Comparison of ENCODE assay signal across 8 mouse cellular contexts in the genomic region with DNA sequence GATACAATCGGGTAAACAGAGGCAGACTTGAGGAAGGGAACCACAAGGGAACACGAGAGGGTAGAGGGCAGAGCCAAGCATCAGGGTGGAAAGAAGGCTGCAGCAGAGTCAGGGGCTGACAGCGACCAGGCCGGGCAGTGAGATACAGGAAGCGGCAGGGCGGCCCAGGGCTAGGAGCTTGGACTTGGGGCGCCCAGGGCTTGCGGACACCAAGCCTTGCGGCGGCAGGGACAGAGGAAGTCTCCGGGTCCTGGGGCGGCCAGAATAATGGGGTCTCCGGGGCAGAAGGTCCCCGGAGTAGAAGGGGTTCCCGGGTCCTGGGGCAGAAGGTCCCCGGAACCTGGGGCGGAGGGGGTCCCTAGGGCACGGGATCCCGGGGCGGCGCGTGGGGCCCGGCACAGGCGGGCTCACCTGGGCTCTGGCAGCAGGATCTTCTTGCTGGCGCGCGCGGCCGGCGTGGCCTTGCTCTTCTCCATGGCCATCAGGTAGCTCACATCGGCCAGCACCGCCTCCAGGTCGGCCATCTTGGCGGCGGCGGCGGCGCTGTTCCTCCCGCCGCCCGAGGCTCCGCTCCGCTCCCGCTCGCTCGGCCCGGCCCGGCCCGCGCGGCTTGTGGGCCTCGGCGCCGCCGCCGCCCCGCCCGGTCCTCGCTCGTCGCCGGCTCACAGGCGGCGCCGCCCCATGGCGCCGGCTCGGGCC. TPM values are rescaled to one million over a fixed set of nuclear protein-coding genes. Genes with fewer than 3 reads are reported as not detected.
DNase-seq lines count a peak whose midpoint lies in the region; ATAC-seq and TF ChIP-seq lines count a peak whose summit lies in the region.

No protein-coding gene starts in this region.

- TF ChIP-seq POLR2A in small intestine, adult 2 months (IDR thresholded peaks at IDR 0.05; ENCODE audit: low read depth, low read length) = no peak

- under 1% methylated on average over 45 of the region's 68 CpGs for WGBS in intestine, postnatal 0 days
- under 1% methylated on average over 61 of the region's 68 CpGs for WGBS in lung, embryonic 16.5 days
- WGBS in small intestine, adult 2 months = 3% methylated on average over 68 of the region's 68 CpGs

- no peaks in the 10 kb centered on the region for H3K27me3 ChIP-seq in intestine, postnatal 0 days (replicated peaks; ENCODE audit: control insufficient read depth, insufficient read depth, low read length)
- no peaks in the 10 kb centered on the region for H3K27me3 ChIP-seq in lung, embryonic 16.5 days (ENCODE audit: control insufficient read depth, insufficient read depth, low read depth, low read length)
- no peaks in the 10 kb centered on the region for H3K27me3 ChIP-seq in small intestine, adult 2 months (ENCODE audit: control insufficient read depth, insufficient read depth, low read length)

- no peaks in the 10 kb centered on the region for H3K9me3 ChIP-seq in intestine, postnatal 0 days (ENCODE audit: control insufficient read depth)
- no peaks in the 10 kb centered on the region for H3K9me3 ChIP-seq in lung, embryonic 16.5 days (ENCODE audit: control insufficient read depth, low read length)

- H3K36me3 ChIP-seq in intestine, postnatal 0 days (ENCODE audit: control insufficient read depth, insufficient read depth) = peaks cover 5% of the 10 kb centered on the region; the same call in 1 of the 2 replicates
- H3K36me3 ChIP-seq in lung, embryonic 16.5 days (ENCODE audit: control insufficient read depth, insufficient read depth, low read length) = no peaks in the 10 kb centered on the region
- no peaks in the 10 kb centered on the region for H3K36me3 ChIP-seq in small intestine, adult 2 months (ENCODE audit: control insufficient read depth, insufficient read depth, low read length)

- DNase-seq in A20 (ENCODE audit: low read depth, low spot score) (peak; percentile 83), MEL-GATA-1-ER (ENCODE audit: extremely low read depth, low read depth) (peak; percentile 25)
- DNase-seq in cerebellum, adult 9-10 months = peak; percentile 65
- DNase-seq in gastrocnemius, adult 2 months = peak; percentile 68
- DNase-seq in urinary bladder, adult 18-20 months (ENCODE audit: low spot score in 2 of 2) = no peak

- H3K9ac ChIP-seq in intestine, postnatal 0 days (ENCODE audit: low read depth, low read length) = peak overlapping the region; percentile 93
- peak overlapping the region; percentile 99 for H3K9ac ChIP-seq in lung, embryonic 16.5 days (ENCODE audit: low read length)

- TF ChIP-seq CTCF in gastrocnemius, adult 2 months (IDR thresholded peaks at IDR 0.05) = no peak
- TF ChIP-seq CTCF in intestine, postnatal 0 days (IDR thresholded peaks at IDR 0.05; ENCODE audit: low read depth) = no peak
- no peak for TF ChIP-seq CTCF in small intestine, adult 2 months (IDR thresholded peaks at IDR 0.05; ENCODE audit: extremely low read depth, insufficient read length, insufficient replicate concordance, low read depth, low read length)

- peak overlapping the region; percentile 99 for H3K4me3 ChIP-seq in gastrocnemius, adult 2 months
- peak overlapping the region; percentile 93 for H3K4me3 ChIP-seq in intestine, postnatal 0 days (ENCODE audit: low read depth, low read length)
- peak overlapping the region; percentile 99 for H3K4me3 ChIP-seq in lung, embryonic 16.5 days (ENCODE audit: low read length)
- peak overlapping the region; percentile 86 for H3K4me3 ChIP-seq in small intestine, adult 2 months (ENCODE audit: low read depth, low read length)

- H3K27ac ChIP-seq in gastrocnemius, adult 2 months = peak overlapping the region; percentile 91
- H3K27ac ChIP-seq in intestine, postnatal 0 days (ENCODE audit: low read depth, low read length) = peak overlapping the region; percentile 88
- H3K27ac ChIP-seq in lung, embryonic 16.5 days (ENCODE audit: low read length) = peak overlapping the region; percentile 85
- peak overlapping the region; percentile 89 for H3K27ac ChIP-seq in small intestine, adult 2 months (ENCODE audit: insufficient read depth, low read depth, low read length)

- intact Hi-C loops in gastrocnemius, adult 2 months (cut with DNase I) = loop anchor here (1.0 to 2.0 kb wide), 2 partner anchors 23 to 48 kb away; partner anchors contain the start of gene Ankrd13d

- peak; percentile 67 for ATAC-seq in intestine, postnatal 0 days
- peak; percentile 64 for ATAC-seq in lung, embryonic 16.5 days (ENCODE audit: low read depth)

- H3K4me2 ChIP-seq in intestine, postnatal 0 days (replicated peaks; ENCODE audit: low read depth) = peak overlapping the region; percentile 77
- peak overlapping the region; percentile 71 for H3K4me2 ChIP-seq in lung, embryonic 16.5 days (ENCODE audit: low read depth, low read length)

- peaks cover 16% of the 10 kb centered on the region for H3K4me1 ChIP-seq in intestine, postnatal 0 days (replicated peaks; ENCODE audit: control insufficient read depth, insufficient read depth, low read length)
- peaks cover 48% of the 10 kb centered on the region for H3K4me1 ChIP-seq in lung, embryonic 16.5 days (replicated peaks; ENCODE audit: control insufficient read depth, insufficient read depth, low read length)
- H3K4me1 ChIP-seq in small intestine, adult 2 months (ENCODE audit: control insufficient read depth, insufficient read depth, insufficient read length, low read length) = peaks cover 28% of the 10 kb centered on the region

RNA-seq across cellular contexts. Expression of gene Grk2, which starts 0.4 kb away (rescaled TPM):
- total RNA-seq in gastrocnemius, adult 2 months (2021) = 10 to 100 TPM; 56.6 to 61.2 TPM
- 14.4 and 18.5 TPM in 2 replicates for polyA plus RNA-seq in intestine, postnatal 0 days (2015; fragmentation: Nextera tagmentation; extraction: Ambion mirVana)
- polyA plus RNA-seq in lung, embryonic 16.5 days (2015; fragmentation: Nextera tagmentation; extraction: Ambion mirVana) = 13.7 and 15.0 TPM in 2 replicates
- 64.0 and 128 TPM in 2 replicates for polyA plus RNA-seq in small intestine, adult 2 months (2012; rRNA removed)

RNA-seq across cellular contexts. Expression of gene Ankrd13d, which starts 22.7 kb away (rescaled TPM):
- total RNA-seq in gastrocnemius, adult 2 months (2021) = under 1 TPM; 0.45 to 0.64 TPM
- 2.0 and 2.4 TPM in 2 replicates for polyA plus RNA-seq in intestine, postnatal 0 days (2015; fragmentation: Nextera tagmentation; extraction: Ambion mirVana)
- 3.5 and 5.2 TPM in 2 replicates for polyA plus RNA-seq in lung, embryonic 16.5 days (2015; fragmentation: Nextera tagmentation; extraction: Ambion mirVana)
- 1.1 and 1.8 TPM in 2 replicates for polyA plus RNA-seq in small intestine, adult 2 months (2012; rRNA removed)

RNA-seq across cellular contexts. Expression of gene Ssh3, which starts 36.7 kb away (rescaled TPM):
- total RNA-seq in gastrocnemius, adult 2 months (2021) = 1 to 10 TPM; 3.3 to 3.9 TPM
- polyA plus RNA-seq in intestine, postnatal 0 days (2015; fragmentation: Nextera tagmentation; extraction: Ambion mirVana) = 18.1 and 18.5 TPM in 2 replicates
- 20.0 and 21.5 TPM in 2 replicates for polyA plus RNA-seq in lung, embryonic 16.5 days (2015; fragmentation: Nextera tagmentation; extraction: Ambion mirVana)
- 72.2 and 105 TPM in 2 replicates for polyA plus RNA-seq in small intestine, adult 2 months (2012; rRNA removed)

Comparison
In these comparisons a context has a peak if more than half of its experiments do, and no peak if none do; other contexts are left out.
1. DNase-seq: peak in A20 (single experiment), MEL-GATA-1-ER (single experiment), cerebellum, adult 9-10 months (single experiment) and gastrocnemius, adult 2 months (single experiment); none in urinary bladder, adult 18-20 months (0 of 2).
2. Peak in every context shown above with its lines, with median percentiles within 50 percentile points of each other: H3K27ac ChIP-seq and H3K4me3 ChIP-seq.